In genomic region chr5:118050743-118051142, GRCm38 (mm10) we compare ENCODE assay signal across 12 mouse cellular contexts.
"Had no signal": no experiment of that assay in that cellular context is flagged by ENCODE, and none has a peak within 500 bp of the region (broad histone marks: within the 10 kb centered on the region; RNA-seq: fewer than 3 reads in every experiment).

No protein-coding gene starts in this region.

- H3K9me3 ChIP-seq: limb, embryonic 15.5 days; midbrain, embryonic 10.5 days; midbrain, embryonic 15.5 days; neural tube, embryonic 12.5 days had no signal

- H3K4me3 ChIP-seq: left cerebral cortex, adult 2 months; limb, embryonic 15.5 days; midbrain, embryonic 10.5 days; midbrain, embryonic 15.5 days; neural tube, embryonic 12.5 days had no signal

- DNase-seq: kidney, adult 18-20 months; kidney, postnatal 14 days; lung, adult 18-20 months; spleen, adult 18-20 months; thymus, adult 2 months; thymus, postnatal 36 days had no signal

- H3K36me3 ChIP-seq: limb, embryonic 15.5 days; midbrain, embryonic 10.5 days; midbrain, embryonic 15.5 days; neural tube, embryonic 12.5 days had no signal

- H3K27me3 ChIP-seq: limb, embryonic 15.5 days; midbrain, embryonic 15.5 days; neural tube, embryonic 12.5 days had no signal

- H3K9ac ChIP-seq: limb, embryonic 15.5 days; liver, embryonic 14.5 days; midbrain, embryonic 15.5 days; neural tube, embryonic 12.5 days had no signal

- H3K27ac ChIP-seq: left cerebral cortex, adult 2 months; limb, embryonic 15.5 days; liver, embryonic 14.5 days; midbrain, embryonic 10.5 days; midbrain, embryonic 15.5 days; neural tube, embryonic 12.5 days had no signal

- ATAC-seq: midbrain, embryonic 15.5 days had no signal

- H3K4me2 ChIP-seq: limb, embryonic 15.5 days; midbrain, embryonic 15.5 days; neural tube, embryonic 12.5 days had no signal

- H3K4me1 ChIP-seq: limb, embryonic 15.5 days; midbrain, embryonic 10.5 days; midbrain, embryonic 15.5 days; neural tube, embryonic 12.5 days had no signal
